Mouse (Mus musculus) E14TG2a.4 (cell line): ENCODE results near the gene Spata13.

Source experiments
- CTCF ChIP-seq: conservative IDR thresholded peaks from 2 replicates; pipeline ENCODE4 v1.5.1; 2014; ENCODE audit warnings: low read length
- POU5F1 ChIP-seq: IDR thresholded peaks from 2 replicates; pipeline ENCODE4 v1.6.1; 2014; ENCODE audit warnings: low read length, borderline replicate concordance

DNA sequence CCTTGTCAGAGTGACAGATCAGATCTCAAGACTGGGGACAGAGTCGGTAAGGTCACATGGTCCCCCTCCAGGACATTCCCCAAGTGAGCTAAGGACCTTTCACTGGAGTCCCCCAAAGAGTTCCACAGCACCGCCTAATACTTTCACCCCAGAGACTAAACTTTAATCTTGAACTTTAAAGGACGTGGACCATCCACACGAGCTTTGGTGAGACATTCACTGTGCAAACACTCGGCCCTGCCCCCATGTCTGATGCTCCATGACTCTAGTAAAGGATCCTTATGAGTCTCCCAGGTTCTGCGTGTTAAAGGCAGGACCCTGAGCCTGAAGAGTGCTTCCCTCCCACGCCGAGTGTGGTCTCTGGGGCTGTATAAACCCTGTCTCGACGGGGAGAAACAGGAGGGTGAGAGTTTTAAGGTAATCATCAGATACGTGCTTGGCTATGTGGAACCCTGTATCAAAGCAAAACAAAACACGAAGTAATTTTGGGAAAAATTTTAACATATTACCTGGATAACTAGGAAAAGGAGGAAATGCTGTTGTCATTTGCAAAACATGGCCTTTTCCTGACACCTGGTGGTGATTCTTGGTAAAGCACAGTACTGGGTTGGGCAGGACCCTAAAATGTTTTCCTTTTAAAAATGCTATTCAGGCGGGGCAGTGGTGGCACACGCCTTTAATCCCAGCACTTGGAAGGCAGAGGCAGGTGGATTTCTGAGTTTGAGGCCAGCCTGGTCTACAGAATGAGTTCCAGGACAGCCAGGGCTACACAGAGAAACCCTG lies 60.6 kb downstream of the Spata13 start:
- TF ChIP-seq CTCF (peak; percentile 61; the same call in 1 of the 2 replicates), POU5F1 (no peak)
